Mouse (Mus musculus): ENCODE data around the gene Scn4b.

- no peak for TF ChIP-seq POLR2A (IDR thresholded peaks at IDR 0.05; ENCODE audit: borderline replicate concordance, extremely low read depth, low read depth, low read length)
- no peak for TF ChIP-seq CTCF (IDR thresholded peaks at IDR 0.05; ENCODE audit: insufficient read depth, low read length)
Measured at GRCm38 (mm10) chr9:45118552-45118951, 19.6 kb upstream of the Scn4b start.

All from lung, adult 2 months (tissue).